Mouse (Mus musculus) gastrocnemius, postnatal 14 days (tissue): Measurements from ENCODE around the gene Ska2. TPM values are rescaled to one million over a fixed set of nuclear protein-coding genes. Genes with fewer than 3 reads are reported as not detected.

Experiments used
- DNase-seq: peaks from one replicate; pipeline ENCODE4 v3.0.0; 2021; ENCODE audit warnings: mixed read lengths
- intact Hi-C: fragments of 180-260 bp; cut with DNase I; formaldehyde crosslinking; loops from one replicate; pipeline ENCODE4 v1.15.1; 2025; ENCODE audit warnings: low total_unique reads
- microRNA-seq, 2 experiments: library from miRNA; unstranded; fragments of <30 nt; microRNA quantifications; one replicate each; pipeline ENCODE4 v1.2.0; 2021
- total RNA-seq, 2 experiments: library from RNA; stranded (reverse); gene quantifications; 2 replicates each; pipeline ENCODE4 v1.2.3; 2021

The Ska2 gene
- total RNA-seq, 2 experiments from 2014 or later: 4.2 to 4.6 TPM

DNA sequence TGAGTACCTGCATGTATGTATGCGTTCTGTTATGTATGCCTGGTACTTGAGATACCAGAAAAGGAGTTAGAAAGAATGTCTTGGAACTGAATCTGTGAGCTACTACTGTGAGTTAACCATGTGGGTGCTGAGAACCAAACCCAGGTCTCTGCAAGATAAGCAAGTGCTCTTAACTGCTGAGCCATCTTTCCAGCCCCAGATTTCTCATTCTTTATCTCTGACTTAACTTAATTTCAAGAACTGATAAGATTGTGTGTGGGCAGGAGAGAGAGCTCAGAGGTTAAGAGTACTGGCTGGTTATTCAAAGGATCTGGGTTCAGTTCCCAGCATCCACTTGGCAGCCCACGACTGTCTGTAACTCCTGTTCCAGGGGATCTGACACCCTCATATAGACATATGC is 49.0 kb downstream of the Ska2 start:
- intact Hi-C loops: no loop called here
- no peak for DNase-seq

- intact Hi-C loops: no loop called here
- no peak for DNase-seq
Measured at GRCm38 (mm10) chr11:87162687-87163086, 53.7 kb downstream of the Ska2 start.

DNA sequence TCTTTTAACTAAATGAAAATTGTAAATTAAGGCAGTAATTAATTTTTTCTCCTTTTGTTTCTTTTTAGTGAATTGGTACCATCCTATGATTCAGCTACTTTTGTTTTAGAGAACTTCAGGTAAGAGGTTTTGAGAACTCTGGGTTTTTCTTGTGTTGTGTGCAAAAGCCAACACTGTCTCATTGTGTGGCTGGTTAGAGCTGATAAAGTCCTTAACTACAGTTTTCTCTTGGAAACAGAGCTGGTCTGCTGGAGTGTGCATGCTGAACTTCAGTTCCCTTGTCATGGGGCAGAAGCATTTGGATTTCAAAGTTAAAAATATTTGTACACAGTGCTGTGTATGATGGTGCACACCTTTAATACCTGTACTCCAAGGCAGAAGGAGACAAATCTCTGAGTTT is 54.7 kb downstream of the Ska2 start:
- intact Hi-C loops: no loop called here
- no peak for DNase-seq

DNA sequence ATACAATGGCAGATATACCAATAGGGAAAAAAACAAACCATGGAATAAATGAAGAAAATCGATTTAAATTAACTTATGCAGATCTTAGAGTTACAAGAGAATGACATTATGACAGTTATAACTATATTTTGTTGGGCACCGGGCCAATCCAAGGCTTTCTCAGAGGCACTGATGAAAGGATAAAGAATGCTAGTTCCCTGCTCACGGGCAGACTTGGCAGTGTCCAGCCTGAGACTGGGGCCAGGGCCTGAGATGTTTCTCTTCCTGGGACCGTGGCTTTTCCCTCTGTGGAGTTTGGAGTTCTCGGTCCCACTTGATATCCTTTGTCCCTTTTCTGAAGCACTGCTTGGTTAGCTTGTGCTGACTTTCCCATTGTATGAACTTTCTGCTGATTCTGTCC is 64.6 kb downstream of the Ska2 start:
- intact Hi-C loops: no loop called here
- DNase-seq: no peak

Small RNA genes within 50 kb of the gene (microRNA-seq; reads per million reads assigned to microRNA genes)
- gene Mir301: 83.2 to 856 reads per million in 2 experiments

Other genes with a start within 250 kb of the Ska2 start
- gene Ypel2, start 115.5 kb upstream of the Ska2 start, total RNA-seq: 1 to 10 TPM; 6.7 to 9.7 TPM
- gene Gdpd1, start 35.2 kb upstream of the Ska2 start, total RNA-seq: 1 to 10 TPM; 2.5 to 3.0 TPM
- 1 to 10 TPM; 7.9 to 8.2 TPM for gene Smg8, start 22.5 kb upstream of the Ska2 start, total RNA-seq
- gene Prr11, start 526 bp upstream of the Ska2 start, total RNA-seq: 1 to 10 TPM; 1.6 TPM
- 1 to 10 TPM; 3.5 to 5.1 TPM for gene Trim37, start 17.8 kb downstream of the Ska2 start, total RNA-seq
- under 1 TPM; 0.75 to 0.76 TPM for gene Ppm1e, start 249.8 kb downstream of the Ska2 start, total RNA-seq